8 mouse cellular contexts compared by ENCODE assay signal in the genomic region with DNA sequence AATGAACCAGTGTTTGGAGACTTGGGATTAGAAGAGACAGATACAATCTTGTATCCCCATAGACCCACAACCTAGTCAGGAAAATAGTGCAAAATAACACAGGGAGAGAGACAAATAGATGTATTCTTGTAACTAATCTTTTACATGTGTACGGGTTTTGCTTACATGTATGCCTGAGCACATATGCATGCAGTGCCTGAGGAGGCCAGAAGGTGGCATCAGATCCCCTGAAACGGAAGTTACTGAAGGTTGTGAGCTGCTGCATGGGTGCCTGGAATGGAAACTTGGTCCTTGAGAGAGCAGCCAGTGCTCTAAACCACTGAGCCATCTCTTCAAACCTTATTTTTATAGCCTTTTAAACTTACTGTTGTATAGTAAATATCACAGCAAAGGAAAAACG. TPM values are rescaled to one million over a fixed set of nuclear protein-coding genes. Genes with fewer than 3 reads are reported as not detected.
A peak's percentile ranks its signal among the peaks of the same experiment; 100 is the strongest.
DNase-seq lines count a peak whose midpoint lies in the region.

No protein-coding gene starts in this region.

- DNase-seq in heart, postnatal 4 days = peak; percentile 38
- no peak for DNase-seq in heart, postnatal 36 days
- DNase-seq in spleen, adult 18-20 months = peak; percentile 20 to 45
- no peak for DNase-seq in spleen, adult 12 weeks (ENCODE audit: low spot score)
- DNase-seq in fibroblast of lung, adult 2 months (ENCODE audit: low read depth) = peak; percentile 2
- DNase-seq in thymus, postnatal 36 days = peak; percentile 36 to 44
- DNase-seq in frontal cortex, postnatal 14 days (ENCODE audit: low spot score in 2 of 2) = no peak
- DNase-seq in right cerebral cortex, adult 2 months (ENCODE audit: low spot score in 2 of 2) = no peak

- intact Hi-C loops in heart, postnatal 36 days (cut with DNase I) = no loop called here

RNA-seq across cellular contexts. Expression of a gene that starts 12.6 kb away (rescaled TPM):
- 10 to 100 TPM; 18.7 to 18.9 TPM for total RNA-seq in heart, postnatal 4 days (2021)
- total RNA-seq in heart, postnatal 36 days (2021) = 10 to 100 TPM; 18.8 to 19.9 TPM

RNA-seq across cellular contexts. Expression of a gene that starts 22.5 kb away (rescaled TPM):
- total RNA-seq in heart, postnatal 4 days (2021) = 10 to 100 TPM; 14.3 to 15.5 TPM
- 10 to 100 TPM; 11.9 to 12.2 TPM for total RNA-seq in heart, postnatal 36 days (2021)

RNA-seq across cellular contexts. Expression of a gene that starts 30.3 kb away (rescaled TPM):
- total RNA-seq in heart, postnatal 4 days (2021) = under 1 TPM in 1 of 2 experiments, not detected in 1; 0.07 TPM
- total RNA-seq in heart, postnatal 36 days (2021) = not detected

RNA-seq across cellular contexts. Expression of a gene that starts 51.2 kb away (rescaled TPM):
- 10 to 100 TPM in 1 of 2 experiments, 1 to 10 TPM in 1; 9.6 to 10.6 TPM for total RNA-seq in heart, postnatal 4 days (2021)
- total RNA-seq in heart, postnatal 36 days (2021) = 10 to 100 TPM; 12.4 to 12.5 TPM

Comparison
In these comparisons a context has a peak if more than half of its experiments do, and no peak if none do; other contexts are left out.
1. DNase-seq: peak in heart, postnatal 4 days (single experiment), spleen, adult 18-20 months (2 of 2), fibroblast of lung, adult 2 months (single experiment) and thymus, postnatal 36 days (2 of 2); none in heart, postnatal 36 days (0 of 2), spleen, adult 12 weeks (single experiment), frontal cortex, postnatal 14 days (0 of 2) and right cerebral cortex, adult 2 months (0 of 2).